Mouse (Mus musculus) frontal cortex, postnatal 10 days (tissue): ENCODE results near the gene Gp1bb.

ENCODE experiments used
- DNase-seq, 2 experiments: peaks; one replicate each; pipeline ENCODE4 v3.0.0; 2022; ENCODE audit warnings: low spot score in 2 of 2, mixed read lengths in 1 of 2

Gene Gp1bb

GRCm38 (mm10) chr16:18622019-18622418 is at the start of gene Gp1bb:
Gene Gp1bb, minus strand, starts transcription at chr16:18622403.
- DNase-seq, result peak in 1 of 2 experiments; percentile 18

- DNase-seq, result no peak
Observed at GRCm38 (mm10) chr16:18669914-18670313, 47.7 kb upstream of the Gp1bb start.

GRCm38 (mm10) chr16:18658597-18658996 is 36.4 kb upstream of the Gp1bb start:
- DNase-seq, result no peak

- DNase-seq, result no peak
Observed at GRCm38 (mm10) chr16:18655372-18656098, 33.3 kb upstream of the Gp1bb start.

GRCm38 (mm10) chr16:18653290-18654160 is 31.3 kb upstream of the Gp1bb start:
- DNase-seq, result no peak

GRCm38 (mm10) chr16:18649126-18649525 is 26.9 kb upstream of the Gp1bb start:
- no peak for DNase-seq

GRCm38 (mm10) chr16:18645329-18645728 is 23.1 kb upstream of the Gp1bb start:
- no peak for DNase-seq

- DNase-seq, result no peak
Observed at GRCm38 (mm10) chr16:18644485-18644884, 22.3 kb upstream of the Gp1bb start.

GRCm38 (mm10) chr16:18643406-18643998 is 21.3 kb upstream of the Gp1bb start:
- no peak for DNase-seq

- no peak for DNase-seq
Observed at GRCm38 (mm10) chr16:18642897-18643296, 20.7 kb upstream of the Gp1bb start.

- no peak for DNase-seq
Observed at GRCm38 (mm10) chr16:18642291-18642690, 20.1 kb upstream of the Gp1bb start.

GRCm38 (mm10) chr16:18639382-18639929 is 17.3 kb upstream of the Gp1bb start:
- DNase-seq, result no peak

- DNase-seq, result peak in 1 of 2 experiments; percentile 3
Observed at GRCm38 (mm10) chr16:18638396-18638795, 16.2 kb upstream of the Gp1bb start.

- no peak for DNase-seq
Observed at GRCm38 (mm10) chr16:18636804-18637203, 14.6 kb upstream of the Gp1bb start.

- DNase-seq, result peak in 1 of 2 experiments; percentile 3
Observed at GRCm38 (mm10) chr16:18636401-18636800, 14.2 kb upstream of the Gp1bb start.

GRCm38 (mm10) chr16:18633333-18633732 is 11.1 kb upstream of the Gp1bb start:
- peak in 1 of 2 experiments; percentile 7 for DNase-seq

- peak in 1 of 2 experiments; percentile 10 for DNase-seq
Observed at GRCm38 (mm10) chr16:18632816-18633215, 10.6 kb upstream of the Gp1bb start.

GRCm38 (mm10) chr16:18632059-18632458 is 9.9 kb upstream of the Gp1bb start:
- DNase-seq, result peak in 1 of 2 experiments; percentile 29

GRCm38 (mm10) chr16:18631141-18631540 is 8.9 kb upstream of the Gp1bb start:
- peak in 1 of 2 experiments; percentile 5 for DNase-seq

- no peak for DNase-seq
Observed at GRCm38 (mm10) chr16:18630291-18630690, 8.1 kb upstream of the Gp1bb start.

- DNase-seq, result peak; percentile 59 to 78
Observed at GRCm38 (mm10) chr16:18629390-18630231, 7.4 kb upstream of the Gp1bb start, which contains the start of gene Sept5. Gene Sept5, minus strand, starts transcription at chr16:18629954.
